Mouse (Mus musculus) stomach, postnatal 0 days (tissue): Measurements from ENCODE around the gene Gm49368. TPM values are rescaled to one million over a fixed set of nuclear protein-coding genes. Genes with fewer than 3 reads are reported as not detected.

Experiments used
- ATAC-seq: fragments of 200-750 bp; cut with Nextera tagmentation; 2 replicates; pipeline ENCODE4 v1.8.0; 2017; ENCODE audit not compliant: low FRiP score, low TSS enrichment
- DNase-seq: peaks from one replicate; pipeline ENCODE4 v3.0.0-alpha.2; 2016; ENCODE audit warnings: low spot score
- H3K27ac ChIP-seq: fragments of 300-500 bp; sonication (generic); replicated peaks from 2 replicates; pipeline ENCODE4 v1.5.1; 2014; ENCODE audit warnings: mild to moderate bottlenecking, control low read depth
- H3K27me3 ChIP-seq: fragments of 300-500 bp; sonication (generic); 2 replicates; pipeline ENCODE4 v1.6.1; 2014; ENCODE audit warnings: low read length; ENCODE audit not compliant: control insufficient read depth, insufficient read depth
- H3K36me3 ChIP-seq: fragments of 300-500 bp; sonication (generic); 2 replicates; pipeline ENCODE4 v1.6.1; 2014; ENCODE audit warnings: low read length, mixed read lengths; ENCODE audit not compliant: control insufficient read depth, insufficient read depth
- H3K4me1 ChIP-seq: fragments of 300-500 bp; sonication (generic); replicated peaks from 2 replicates; pipeline ENCODE4 v1.6.1; 2014; ENCODE audit warnings: antibody characterized with exemption; ENCODE audit not compliant: control insufficient read depth, insufficient read depth
- H3K4me2 ChIP-seq: fragments of 300-500 bp; sonication (generic); replicated peaks from 2 replicates; pipeline ENCODE4 v1.6.1; 2014; ENCODE audit warnings: low read depth, mild to moderate bottlenecking, control low read depth, moderate library complexity
- H3K4me3 ChIP-seq: fragments of 300-500 bp; sonication (generic); 2 replicates; pipeline ENCODE4 v1.5.1; 2014; ENCODE audit warnings: low read depth, low read length, control low read depth
- H3K9ac ChIP-seq: fragments of 300-500 bp; sonication (generic); 2 replicates; pipeline ENCODE4 v1.6.1; 2014; ENCODE audit warnings: mild to moderate bottlenecking, low read length, control low read depth, mixed read lengths
- H3K9me3 ChIP-seq: fragments of 300-500 bp; sonication (generic); 2 replicates; pipeline ENCODE4 v1.6.1; 2016; ENCODE audit warnings: low read length; ENCODE audit not compliant: control insufficient read depth
- CTCF ChIP-seq: IDR thresholded peaks from 2 replicates; pipeline ENCODE4 v1.5.1; 2016; ENCODE audit warnings: antibody characterized with exemption, low read depth, mild to moderate bottlenecking, moderate library complexity
- EP300 ChIP-seq: optimal IDR thresholded peaks from 2 replicates; pipeline ENCODE3; 2016; ENCODE audit warnings: antibody characterized with exemption
- WGBS: fragments of 180-500 bp; shearing (Covaris S2); extraction: QIAGEN DNeasy Blood & Tissue Kit; methylation state at CpG from one replicate; pipeline ENCODE4 v1.1.7; 2014; 5-methylcytosine and 5-hydroxymethylcytosine counted together
- polyA plus RNA-seq: library from polyadenylated mRNA; unstranded; fragments of >200 nt; fragmentation: Nextera tagmentation; extraction: Ambion mirVana; gene quantifications from 2 replicates; pipeline ENCODE4 v1.2.1, GENCODE M21; 2015

Gene Gm49368
- polyA plus RNA-seq, 1 experiment from 2014 or later = not detected

- Histone ChIP-seq H3K27me3 (no peaks in the 10 kb centered on the region), H3K4me1 (no peaks in the 10 kb centered on the region), H3K27ac (peak overlapping the region; percentile 49; the same call in 1 of the 2 replicates), H3K9me3 (no peaks in the 10 kb centered on the region), H3K4me2 (no peak overlapping the region), H3K4me3 (no peak overlapping the region), H3K9ac (no peak overlapping the region), H3K36me3 (no peaks in the 10 kb centered on the region)
- 57% methylated on average over 7 of the region's 7 CpGs for WGBS
- TF ChIP-seq EP300 = no peak
- no peak for TF ChIP-seq CTCF
- peak; percentile 33; the same call in 1 of the 2 replicates for ATAC-seq
- peak; percentile 23 for DNase-seq
Measured at GRCm38 (mm10) chr7:128058576-128058975, 3.9 kb upstream of the Gm49368 start.

- H3K4me3 ChIP-seq = no peak overlapping the region
- H3K4me2 ChIP-seq = no peak overlapping the region
- H3K4me1 ChIP-seq = no peaks in the 10 kb centered on the region
- no peaks in the 10 kb centered on the region for H3K9me3 ChIP-seq
- ATAC-seq (no peak), DNase-seq (no peak)
- no peaks in the 10 kb centered on the region for H3K36me3 ChIP-seq
- H3K27ac ChIP-seq = no peak overlapping the region
- H3K27me3 ChIP-seq = no peaks in the 10 kb centered on the region
- no peak for TF ChIP-seq EP300
- no peak for TF ChIP-seq CTCF
- no peak overlapping the region for H3K9ac ChIP-seq
- WGBS = 72% methylated on average over 4 of the region's 4 CpGs
Measured at GRCm38 (mm10) chr7:128059091-128059490, 3.4 kb upstream of the Gm49368 start.

- H3K4me3 ChIP-seq = no peak overlapping the region
- no peak overlapping the region for H3K27ac ChIP-seq
- H3K4me2 ChIP-seq = no peak overlapping the region
- DNase-seq = no peak
- H3K27me3 ChIP-seq = no peaks in the 10 kb centered on the region
- H3K4me1 ChIP-seq = no peaks in the 10 kb centered on the region
- no peaks in the 10 kb centered on the region for H3K9me3 ChIP-seq
- 81% methylated on average over 6 of the region's 6 CpGs for WGBS
- TF ChIP-seq CTCF (no peak), EP300 (no peak)
- no peaks in the 10 kb centered on the region for H3K36me3 ChIP-seq
- no peak for ATAC-seq
- no peak overlapping the region for H3K9ac ChIP-seq
Measured at GRCm38 (mm10) chr7:128063211-128063781, 813 bp downstream of the Gm49368 start.

- WGBS = 71% methylated on average over 5 of the region's 5 CpGs
Measured at GRCm38 (mm10) chr7:128065547-128065946, 3.1 kb downstream of the Gm49368 start.

DNA sequence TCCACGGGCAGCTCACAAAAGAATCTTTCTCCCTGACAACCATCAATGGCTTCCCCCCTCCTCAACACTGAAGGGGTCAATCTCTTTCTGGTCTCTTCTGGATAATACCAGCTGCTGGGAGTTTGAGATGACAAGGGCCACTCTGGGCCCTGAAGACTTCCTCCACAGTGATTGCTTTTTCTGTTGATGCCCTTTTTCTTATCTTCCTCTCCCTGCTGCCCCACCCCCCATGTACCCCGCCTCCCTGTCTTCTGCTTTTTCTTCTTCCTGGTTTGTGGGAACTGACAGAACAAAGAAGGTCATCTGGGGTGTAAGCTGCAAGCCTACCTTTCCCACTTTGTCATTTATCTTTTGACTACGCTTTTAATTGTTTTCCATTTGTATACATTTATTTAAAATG is 5.4 kb downstream of the Gm49368 start:
- no peaks in the 10 kb centered on the region for H3K9me3 ChIP-seq
- no peaks in the 10 kb centered on the region for H3K36me3 ChIP-seq
- no peak for DNase-seq
- no peak overlapping the region for H3K9ac ChIP-seq
- H3K4me3 ChIP-seq = no peak overlapping the region
- no peak for ATAC-seq
- no peak for TF ChIP-seq EP300
- TF ChIP-seq CTCF = no peak
- H3K27ac ChIP-seq = no peak overlapping the region
- WGBS = 41% methylated on average over 3 of the region's 3 CpGs
- H3K4me1 ChIP-seq = no peaks in the 10 kb centered on the region
- no peaks in the 10 kb centered on the region for H3K27me3 ChIP-seq
- no peak overlapping the region for H3K4me2 ChIP-seq

More at GRCm38 (mm10) chr7:128065547-128065946, 3.1 kb downstream of the Gm49368 start:
- no peaks in the 10 kb centered on the region for H3K4me1 ChIP-seq
- H3K4me2 ChIP-seq = no peak overlapping the region
- H3K9ac ChIP-seq = no peak overlapping the region
- no peak for ATAC-seq
- no peaks in the 10 kb centered on the region for H3K9me3 ChIP-seq
- H3K4me3 ChIP-seq = no peak overlapping the region
- DNase-seq = no peak
- H3K27me3 ChIP-seq = no peaks in the 10 kb centered on the region
- H3K36me3 ChIP-seq = no peaks in the 10 kb centered on the region
- TF ChIP-seq EP300 (no peak), CTCF (no peak)
- no peak overlapping the region for H3K27ac ChIP-seq

DNA sequence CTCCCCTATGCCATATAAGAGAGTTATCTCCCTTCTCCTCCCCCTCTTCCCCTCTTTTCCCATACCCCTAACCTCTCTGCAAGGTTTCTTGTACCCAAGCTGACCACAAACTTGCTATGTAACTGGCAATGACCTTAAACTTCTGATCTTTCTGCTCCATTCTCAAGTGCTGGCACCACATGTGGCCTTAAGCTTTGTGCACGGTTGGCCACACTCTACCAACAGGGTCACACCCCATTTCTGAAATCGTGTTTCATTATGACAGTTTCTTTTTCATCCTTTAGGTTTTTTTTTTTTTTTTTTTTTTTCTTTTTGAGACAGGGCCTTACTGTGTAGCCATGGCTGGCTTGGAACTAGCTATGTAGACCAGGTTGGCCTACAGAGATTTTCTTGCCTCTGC is 7.4 kb downstream of the Gm49368 start:
- H3K36me3 ChIP-seq = no peaks in the 10 kb centered on the region
- TF ChIP-seq EP300 (no peak), CTCF (no peak)
- H3K27me3 ChIP-seq = no peaks in the 10 kb centered on the region
- 66% methylated on average over 2 of the region's 2 CpGs for WGBS
- H3K9ac ChIP-seq = no peak overlapping the region
- no peak for ATAC-seq
- DNase-seq = no peak
- H3K4me1 ChIP-seq = no peaks in the 10 kb centered on the region
- no peak overlapping the region for H3K4me3 ChIP-seq
- no peak overlapping the region for H3K4me2 ChIP-seq
- H3K27ac ChIP-seq = no peak overlapping the region
- no peaks in the 10 kb centered on the region for H3K9me3 ChIP-seq
